Mouse (Mus musculus) CD4-positive naive resting alpha-beta T cell, adult 76 days (primary cell): ENCODE data around the gene Tex16. TPM values are rescaled to one million over a fixed set of nuclear protein-coding genes. Genes with fewer than 3 reads are reported as not detected.

Experiments used
- total RNA-seq: library from RNA; stranded (reverse); gene quantifications from one replicate; pipeline ENCODE4 v1.2.4, GENCODE M21; 2023

Tex16 gene
- total RNA-seq: not detected

DNA sequence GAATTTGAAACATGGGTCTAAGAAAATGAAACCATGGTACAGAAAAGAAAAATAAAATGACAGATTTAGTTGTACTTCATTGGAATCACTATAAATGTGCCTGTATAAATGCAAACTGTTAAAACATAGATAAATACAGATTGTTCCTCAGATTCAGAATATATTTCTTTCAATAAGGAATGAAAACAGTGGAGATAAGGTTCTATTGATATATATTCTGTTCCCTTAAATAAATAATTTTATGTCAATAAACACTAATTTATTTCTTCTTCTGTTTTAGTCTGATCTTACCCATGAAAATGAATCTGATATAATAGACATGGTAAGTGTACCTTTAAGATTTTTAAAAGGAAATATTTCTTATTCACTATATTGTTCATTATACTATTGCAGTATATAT, at the start of gene Tex16:
Gene Tex16, plus strand, starts transcription at position 301 of the 400 bp plus-strand sequence.

Other genes with a start within 250 kb of the Tex16 start
- not detected for gene Gm45194, start 119.6 kb upstream of the Tex16 start, total RNA-seq
- not detected for gene 4933403O08Rik, start 228.0 kb downstream of the Tex16 start, total RNA-seq